Mouse (Mus musculus) heart, embryonic 15.5 days (tissue): Measurements from ENCODE around the gene Nckap1l. TPM values are rescaled to one million over a fixed set of nuclear protein-coding genes. Genes with fewer than 3 reads are reported as not detected.

Source experiments
- ATAC-seq: fragments of 200-750 bp; cut with Nextera tagmentation; replicated peaks from 2 replicates; pipeline ENCODE4 v1.8.0; 2017; ENCODE audit warnings: low read depth, moderate TSS enrichment; ENCODE audit not compliant: insufficient number of reproducible peaks, insufficient read depth, low FRiP score
- H3K27ac ChIP-seq: fragments of 300-500 bp; sonication (generic); 2 replicates; pipeline ENCODE4 v1.5.1; 2015; ENCODE audit warnings: mild to moderate bottlenecking, inconsistent platforms
- H3K27me3 ChIP-seq: fragments of 300-500 bp; sonication (generic); 2 replicates; pipeline ENCODE4 v1.6.1; 2015; ENCODE audit warnings: inconsistent platforms
- H3K36me3 ChIP-seq: fragments of 300-500 bp; sonication (generic); 2 replicates; pipeline ENCODE4 v1.6.1; 2015; ENCODE audit warnings: mild to moderate bottlenecking, inconsistent platforms
- H3K4me1 ChIP-seq: fragments of 300-500 bp; sonication (generic); replicated peaks from 2 replicates; pipeline ENCODE4 v1.6.1; 2015; ENCODE audit warnings: inconsistent platforms
- H3K4me2 ChIP-seq: fragments of 300-500 bp; sonication (generic); 2 replicates; pipeline ENCODE4 v1.6.1; 2015; ENCODE audit warnings: inconsistent platforms, mild to moderate bottlenecking, moderate library complexity
- H3K4me3 ChIP-seq: fragments of 300-500 bp; sonication (generic); 2 replicates; pipeline ENCODE4 v1.5.1; 2015; ENCODE audit warnings: mild to moderate bottlenecking, inconsistent platforms
- H3K9ac ChIP-seq: fragments of 300-500 bp; sonication (generic); 2 replicates; pipeline ENCODE4 v1.6.1; 2015; ENCODE audit warnings: mild to moderate bottlenecking, inconsistent platforms
- H3K9me3 ChIP-seq: fragments of 300-500 bp; sonication (generic); replicated peaks from 2 replicates; pipeline ENCODE4 v1.6.1; 2016; ENCODE audit warnings: inconsistent platforms
- WGBS: fragments of 180-500 bp; shearing (Covaris S2); methylation state at CpG from one replicate; pipeline ENCODE4 v1.1.7; 2015; ENCODE audit warnings: mixed read lengths; 5-methylcytosine and 5-hydroxymethylcytosine counted together
- polyA plus RNA-seq: library from polyadenylated mRNA; unstranded; fragments of >200 nt; fragmentation: Nextera tagmentation; extraction: Ambion mirVana; gene quantifications from 2 replicates; pipeline ENCODE4 v1.2.1, GENCODE M21; 2015

Nckap1l gene
- polyA plus RNA-seq, 1 experiment from 2014 or later: 2.1 TPM

- ATAC-seq: no peak
- no peak overlapping the region for H3K9ac ChIP-seq
- H3K27ac ChIP-seq: no peak overlapping the region
- peaks cover 27% of the 10 kb centered on the region for H3K27me3 ChIP-seq
- H3K4me2 ChIP-seq: no peak overlapping the region
- peaks cover 5% of the 10 kb centered on the region for H3K4me1 ChIP-seq
- no peaks in the 10 kb centered on the region for H3K9me3 ChIP-seq
- H3K4me3 ChIP-seq: no peak overlapping the region
- H3K36me3 ChIP-seq: no peaks in the 10 kb centered on the region
- WGBS: 45% methylated on average over 2 of the region's 2 CpGs
These were observed 47.6 kb downstream of the Nckap1l start for GRCm38 (mm10) chr15:103501186-103501585.

- Histone ChIP-seq H3K4me3 (peak within 1 kb of the TSS; percentile 59), H3K27ac (no peak within 1 kb of the TSS; the same call in 1 of the 2 replicates), H3K36me3 (no peaks in the 10 kb centered on the region), H3K9ac (peak within 1 kb of the TSS; percentile 57), H3K27me3 (peaks cover 27% of the 10 kb centered on the region), H3K4me1 (peaks cover 5% of the 10 kb centered on the region), H3K4me2 (peak within 1 kb of the TSS; percentile 96), H3K9me3 (no peaks in the 10 kb centered on the region)
- WGBS: 1% methylated on average over 61 of the region's 63 CpGs
- ATAC-seq: peak; percentile 90
These were observed 49.0 kb downstream of the Nckap1l start, which contains the start of gene Pde1b for GRCm38 (mm10) chr15:103502435-103503250. TSS of gene Pde1b (plus strand) at chr15:103503034.

GRCm38 (mm10) chr15:103503251-103503600, 49.6 kb downstream of the Nckap1l start:
- WGBS: 2% methylated on average over 15 of the region's 15 CpGs
- no peak; the same call in 1 of the 2 replicates for ATAC-seq
- Histone ChIP-seq H3K9me3 (no peaks in the 10 kb centered on the region), H3K4me2 (peak overlapping the region; percentile 96), H3K27me3 (peaks cover 27% of the 10 kb centered on the region), H3K4me1 (peaks cover 5% of the 10 kb centered on the region), H3K27ac (no peak overlapping the region), H3K4me3 (peak overlapping the region; percentile 59), H3K9ac (peak overlapping the region; percentile 57), H3K36me3 (no peaks in the 10 kb centered on the region)

- Histone ChIP-seq H3K4me1 (peaks cover 5% of the 10 kb centered on the region), H3K9ac (peak overlapping the region; percentile 57), H3K36me3 (no peaks in the 10 kb centered on the region), H3K4me3 (peak overlapping the region; percentile 59), H3K27me3 (peaks cover 27% of the 10 kb centered on the region), H3K9me3 (no peaks in the 10 kb centered on the region), H3K27ac (no peak overlapping the region), H3K4me2 (peak overlapping the region; percentile 96)
- WGBS: 44% methylated on average over 12 of the region's 12 CpGs
- no peak for ATAC-seq
These were observed 50.1 kb downstream of the Nckap1l start for GRCm38 (mm10) chr15:103503660-103504059.

GRCm38 (mm10) chr15:103509317-103509716, 55.7 kb downstream of the Nckap1l start:
- H3K27ac ChIP-seq: no peak overlapping the region
- H3K36me3 ChIP-seq: no peaks in the 10 kb centered on the region
- no peak overlapping the region for H3K4me3 ChIP-seq
- no peak overlapping the region for H3K9ac ChIP-seq
- no peak overlapping the region for H3K4me2 ChIP-seq
- ATAC-seq: no peak
- 42% methylated on average over 3 of the region's 3 CpGs for WGBS
- no peaks in the 10 kb centered on the region for H3K9me3 ChIP-seq
- peaks cover 9% of the 10 kb centered on the region; the same call in 1 of the 2 replicates for H3K27me3 ChIP-seq
- peaks cover 10% of the 10 kb centered on the region for H3K4me1 ChIP-seq

GRCm38 (mm10) chr15:103511652-103512051, 58.1 kb downstream of the Nckap1l start:
- Histone ChIP-seq H3K9me3 (no peaks in the 10 kb centered on the region), H3K4me2 (no peak overlapping the region), H3K27me3 (no peaks in the 10 kb centered on the region), H3K4me1 (peaks cover 18% of the 10 kb centered on the region), H3K4me3 (no peak overlapping the region), H3K27ac (no peak overlapping the region), H3K9ac (no peak overlapping the region), H3K36me3 (no peaks in the 10 kb centered on the region)
- no peak for ATAC-seq
- WGBS: 52% methylated on average over 1 of the region's 1 CpGs

- Histone ChIP-seq H3K4me3 (peak overlapping the region; percentile 43), H3K27ac (no peak overlapping the region), H3K4me2 (peak overlapping the region; percentile 62), H3K9ac (no peak overlapping the region), H3K27me3 (no peaks in the 10 kb centered on the region), H3K36me3 (no peaks in the 10 kb centered on the region), H3K9me3 (no peaks in the 10 kb centered on the region), H3K4me1 (peaks cover 21% of the 10 kb centered on the region)
- 13% methylated on average over 7 of the region's 7 CpGs for WGBS
- ATAC-seq: no peak
These were observed 60.0 kb downstream of the Nckap1l start for GRCm38 (mm10) chr15:103513621-103514031.

- no peaks in the 10 kb centered on the region for H3K27me3 ChIP-seq
- H3K4me1 ChIP-seq: peaks cover 25% of the 10 kb centered on the region
- peak overlapping the region; percentile 41; the same call in 1 of the 2 replicates for H3K9ac ChIP-seq
- peak overlapping the region; percentile 43 for H3K4me3 ChIP-seq
- WGBS: 2% methylated on average over 10 of the region's 10 CpGs
- no peaks in the 10 kb centered on the region for H3K9me3 ChIP-seq
- no peaks in the 10 kb centered on the region for H3K36me3 ChIP-seq
- peak overlapping the region; percentile 62 for H3K4me2 ChIP-seq
- H3K27ac ChIP-seq: 0 out of 2 replicates have a peak overlapping the region, but pooled peaks have one; percentile 39
- peak; percentile 85 for ATAC-seq
These were observed 60.5 kb downstream of the Nckap1l start for GRCm38 (mm10) chr15:103514119-103514518.

- no peaks in the 10 kb centered on the region for H3K36me3 ChIP-seq
- H3K27me3 ChIP-seq: no peaks in the 10 kb centered on the region
- peaks cover 25% of the 10 kb centered on the region for H3K4me1 ChIP-seq
- H3K27ac ChIP-seq: peak overlapping the region; percentile 54
- H3K9me3 ChIP-seq: no peaks in the 10 kb centered on the region
- 18% methylated on average over 3 of the region's 3 CpGs for WGBS
- ATAC-seq: no peak
- peak overlapping the region; percentile 43; the same call in 1 of the 2 replicates for H3K4me3 ChIP-seq
- H3K4me2 ChIP-seq: peak overlapping the region; percentile 62
- H3K9ac ChIP-seq: no peak overlapping the region
These were observed 61.3 kb downstream of the Nckap1l start for GRCm38 (mm10) chr15:103514914-103515313.

GRCm38 (mm10) chr15:103518600-103519385, 65.2 kb downstream of the Nckap1l start:
- ATAC-seq: no peak
- Histone ChIP-seq H3K36me3 (no peaks in the 10 kb centered on the region), H3K27ac (no peak overlapping the region), H3K27me3 (no peaks in the 10 kb centered on the region), H3K9me3 (no peaks in the 10 kb centered on the region), H3K9ac (peak overlapping the region; percentile 11; the same call in 1 of the 2 replicates), H3K4me1 (peaks cover 20% of the 10 kb centered on the region), H3K4me3 (no peak overlapping the region), H3K4me2 (no peak overlapping the region)
- 19% methylated on average over 5 of the region's 5 CpGs for WGBS
